Mouse (Mus musculus): Measurements from ENCODE around the gene Gm17655. TPM values are rescaled to one million over a fixed set of nuclear protein-coding genes. Genes with fewer than 3 reads are reported as not detected.
"Not testable (repeated sequence)": the region's sequence is repeated elsewhere in the genome, so short reads cannot be mapped to it uniquely, and the experiment has no call there.

The Gm17655 gene
- polyA plus RNA-seq, 1 experiment from 2014 or later, result 1.00 TPM

- H3K27me3 ChIP-seq, result no peaks in the 10 kb centered on the region
- no peaks in the 10 kb centered on the region for H3K36me3 ChIP-seq
- WGBS, result 74% methylated on average over 4 of the region's 4 CpGs
- peaks cover 19% of the 10 kb centered on the region for H3K9me3 ChIP-seq (replicated peaks)
- no peak overlapping the region for H3K9ac ChIP-seq
- no peak for ATAC-seq (replicated peaks; ENCODE audit: insufficient number of reproducible peaks, insufficient read depth, low FRiP score, low read depth)
- H3K4me1 ChIP-seq (replicated peaks), result no peaks in the 10 kb centered on the region
- H3K4me3 ChIP-seq, result no peak overlapping the region
- H3K4me2 ChIP-seq, result no peak overlapping the region
- no peak overlapping the region for H3K27ac ChIP-seq
Measured at GRCm38 (mm10) chr5:110082961-110083360, 10.6 kb upstream of the Gm17655 start.

GRCm38 (mm10) chr5:110057637-110058408 is 14.5 kb downstream of the Gm17655 start:
- WGBS, result 2% methylated on average over 19 of the region's 19 CpGs

GRCm38 (mm10) chr5:110023694-110024427 is 48.5 kb downstream of the Gm17655 start:
- 0 out of 2 replicates have a peak, but pooled peaks have one; percentile 43 for ATAC-seq (replicated peaks; ENCODE audit: insufficient number of reproducible peaks, insufficient read depth, low FRiP score, low read depth)
- not testable (repeated sequence) for H3K9me3 ChIP-seq (replicated peaks); H3K27me3 ChIP-seq; H3K4me1 ChIP-seq (replicated peaks); H3K36me3 ChIP-seq
- 0 out of 2 replicates have a peak overlapping the region, but pooled peaks have one; percentile 27 for H3K9ac ChIP-seq
- H3K4me2 ChIP-seq, result peak overlapping the region; percentile 56
- WGBS, result 38% methylated on average over 8 of the region's 8 CpGs
- H3K4me3 ChIP-seq, result peak overlapping the region; percentile 37
- H3K27ac ChIP-seq, result peak overlapping the region; percentile 55

More at GRCm38 (mm10) chr5:110057637-110058408, 14.5 kb downstream of the Gm17655 start:
- Histone ChIP-seq H3K27me3 (no peaks in the 10 kb centered on the region), H3K36me3 (no peaks in the 10 kb centered on the region), H3K9ac (peak overlapping the region; percentile 71), H3K4me3 (peak overlapping the region; percentile 74), H3K27ac (peak overlapping the region; percentile 60), H3K4me1 (replicated peaks) (no peaks in the 10 kb centered on the region), H3K4me2 (peak overlapping the region; percentile 69), H3K9me3 (replicated peaks) (no peaks in the 10 kb centered on the region)
- peak; percentile 94 for ATAC-seq (replicated peaks; ENCODE audit: insufficient number of reproducible peaks, insufficient read depth, low FRiP score, low read depth)

GRCm38 (mm10) chr5:110023273-110023672 is 49.0 kb downstream of the Gm17655 start:
- Histone ChIP-seq H3K9ac (0 out of 2 replicates have a peak overlapping the region, but pooled peaks have one; percentile 27), H3K4me1 (replicated peaks) (no peaks in the 10 kb centered on the region), H3K4me2 (peak overlapping the region; percentile 56), H3K27ac (peak overlapping the region; percentile 55), H3K27me3 (no peaks in the 10 kb centered on the region), H3K4me3 (peak overlapping the region; percentile 37), H3K36me3 (no peaks in the 10 kb centered on the region), H3K9me3 (replicated peaks) (no peaks in the 10 kb centered on the region)
- ATAC-seq (replicated peaks; ENCODE audit: insufficient number of reproducible peaks, insufficient read depth, low FRiP score, low read depth), result no peak
- 18% methylated on average over 9 of the region's 9 CpGs for WGBS

GRCm38 (mm10) chr5:110015775-110016174 is 56.5 kb downstream of the Gm17655 start:
- not testable (repeated sequence) for H3K4me2 ChIP-seq

More at GRCm38 (mm10) chr5:110015775-110016174, 56.5 kb downstream of the Gm17655 start:
- H3K4me3 ChIP-seq; H3K9me3 ChIP-seq (replicated peaks); H3K27me3 ChIP-seq; H3K27ac ChIP-seq; ATAC-seq (replicated peaks; ENCODE audit: insufficient number of reproducible peaks, insufficient read depth, low FRiP score, low read depth); H3K9ac ChIP-seq; H3K36me3 ChIP-seq; H3K4me1 ChIP-seq (replicated peaks): not testable (repeated sequence)
- 78% methylated on average over 10 of the region's 10 CpGs for WGBS

Other genes starting within 250 kb of the Gm17655 start
- 0.19 and 0.47 TPM in 2 replicates for gene Gm15446, start 149.1 kb downstream of the Gm17655 start, polyA plus RNA-seq (2015; fragmentation: Nextera tagmentation; extraction: Ambion mirVana)
- gene Zfp932, start 76.0 kb downstream of the Gm17655 start, polyA plus RNA-seq (2015; fragmentation: Nextera tagmentation; extraction: Ambion mirVana), result 8.6 and 9.8 TPM in 2 replicates
- gene Gm35315, start 21.9 kb upstream of the Gm17655 start, polyA plus RNA-seq (2015; fragmentation: Nextera tagmentation; extraction: Ambion mirVana), result 0.16 and 0.87 TPM in 2 replicates
- 0.55 and 1.1 TPM in 2 replicates for gene Plcxd1, start 27.5 kb upstream of the Gm17655 start, polyA plus RNA-seq (2015; fragmentation: Nextera tagmentation; extraction: Ambion mirVana)
- 18.6 and 25.0 TPM in 2 replicates for gene Gtpbp6, start 35.7 kb upstream of the Gm17655 start, polyA plus RNA-seq (2015; fragmentation: Nextera tagmentation; extraction: Ambion mirVana)
- 2.9 and 3.2 TPM in 2 replicates for gene Zfp605, start 37.6 kb upstream of the Gm17655 start, polyA plus RNA-seq (2015; fragmentation: Nextera tagmentation; extraction: Ambion mirVana)
- 25.9 and 30.2 TPM in 2 replicates for gene Chfr, start 63.3 kb upstream of the Gm17655 start, polyA plus RNA-seq (2015; fragmentation: Nextera tagmentation; extraction: Ambion mirVana)
- gene Golga3, start 104.2 kb upstream of the Gm17655 start, polyA plus RNA-seq (2015; fragmentation: Nextera tagmentation; extraction: Ambion mirVana), result 13.4 and 18.6 TPM in 2 replicates
- gene Ankle2, start 158.5 kb upstream of the Gm17655 start, polyA plus RNA-seq (2015; fragmentation: Nextera tagmentation; extraction: Ambion mirVana), result 16.8 and 19.9 TPM in 2 replicates
- gene Pgam5, start 197.4 kb upstream of the Gm17655 start, polyA plus RNA-seq (2015; fragmentation: Nextera tagmentation; extraction: Ambion mirVana), result 40.2 and 49.7 TPM in 2 replicates
- gene Pxmp2, start 213.7 kb upstream of the Gm17655 start, polyA plus RNA-seq (2015; fragmentation: Nextera tagmentation; extraction: Ambion mirVana), result 17.6 and 23.9 TPM in 2 replicates
- 13.0 and 17.3 TPM in 2 replicates for gene Pole, start 213.8 kb upstream of the Gm17655 start, polyA plus RNA-seq (2015; fragmentation: Nextera tagmentation; extraction: Ambion mirVana)